Mouse (Mus musculus) embryonic fibroblast, embryonic 13.5 days (primary cell): ENCODE data around the gene Cbs. TPM values are rescaled to one million over a fixed set of nuclear protein-coding genes. Genes with fewer than 3 reads are reported as not detected.

Experiments
- H3K27ac ChIP-seq: 2 replicates; pipeline ENCODE4 v1.5.1; 2012; ENCODE audit warnings: low read length, control low read depth, inconsistent platforms; ENCODE audit not compliant: insufficient read depth
- H3K4me1 ChIP-seq: 2 replicates; pipeline ENCODE4 v1.6.1; 2011; ENCODE audit warnings: low read length; ENCODE audit not compliant: control insufficient read depth, insufficient read depth
- H3K4me3 ChIP-seq: 2 replicates; pipeline ENCODE4 v1.5.1; 2011; ENCODE audit warnings: mild to moderate bottlenecking, control low read depth, low read length; ENCODE audit not compliant: insufficient read depth
- CTCF ChIP-seq: IDR thresholded peaks from 2 replicates; pipeline ENCODE4 v1.5.1; 2011; ENCODE audit warnings: mild to moderate bottlenecking, control low read depth, low read length, moderate library complexity, borderline replicate concordance; ENCODE audit not compliant: insufficient read depth
- POLR2A ChIP-seq: IDR thresholded peaks from 2 replicates; pipeline ENCODE4 v1.6.1; 2011; ENCODE audit warnings: low read depth, mild to moderate bottlenecking, control low read depth, low read length, moderate library complexity
- polyA plus RNA-seq: library from polyadenylated mRNA; stranded (reverse); fragments of >200 nt; gene quantifications from 2 replicates; pipeline ENCODE4 v1.2.4, GENCODE M21; 2011; ENCODE audit warnings: low read depth; ENCODE audit not compliant: missing spikeins, insufficient read length

Cbs gene
- polyA plus RNA-seq, 1 experiment: 1.7 TPM

- Histone ChIP-seq H3K4me3 (no peak overlapping the region), H3K27ac (no peak overlapping the region), H3K4me1 (no peaks in the 10 kb centered on the region; the same call in 1 of the 2 replicates)
- TF ChIP-seq CTCF (no peak), POLR2A (no peak)
These were observed 15.1 kb upstream of the Cbs start for GRCm38 (mm10) chr17:31652152-31652551.

GRCm38 (mm10) chr17:31646199-31647002 is 9.4 kb upstream of the Cbs start:
- TF ChIP-seq CTCF (no peak), POLR2A (no peak)
- no peak overlapping the region for H3K4me3 ChIP-seq
- H3K4me1 ChIP-seq: no peaks in the 10 kb centered on the region
- H3K27ac ChIP-seq: no peak overlapping the region

GRCm38 (mm10) chr17:31642913-31643312 is 5.9 kb upstream of the Cbs start:
- Histone ChIP-seq H3K4me1 (no peaks in the 10 kb centered on the region), H3K4me3 (no peak overlapping the region), H3K27ac (no peak overlapping the region)
- TF ChIP-seq POLR2A: no peak
- TF ChIP-seq CTCF: no peak

- Histone ChIP-seq H3K27ac (no peak overlapping the region), H3K4me1 (no peaks in the 10 kb centered on the region), H3K4me3 (no peak overlapping the region)
- TF ChIP-seq POLR2A (no peak), CTCF (no peak)
These were observed 5.3 kb upstream of the Cbs start for GRCm38 (mm10) chr17:31642331-31642730.

- Histone ChIP-seq H3K4me3 (no peak overlapping the region), H3K4me1 (no peaks in the 10 kb centered on the region), H3K27ac (no peak overlapping the region)
- TF ChIP-seq CTCF: no peak
- TF ChIP-seq POLR2A: no peak
These were observed 2.6 kb upstream of the Cbs start for GRCm38 (mm10) chr17:31639651-31640050.

GRCm38 (mm10) chr17:31637866-31638570 is 980 bp upstream of the Cbs start:
- Histone ChIP-seq H3K4me3 (no peak overlapping the region), H3K27ac (no peak overlapping the region), H3K4me1 (no peaks in the 10 kb centered on the region)
- no peak for TF ChIP-seq CTCF

- TF ChIP-seq POLR2A: no peak
- TF ChIP-seq CTCF: no peak
- H3K4me3 ChIP-seq: peak overlapping the region; percentile 42
- no peaks in the 10 kb centered on the region for H3K4me1 ChIP-seq
- no peak overlapping the region for H3K27ac ChIP-seq
These were observed 629 bp downstream of the Cbs start for GRCm38 (mm10) chr17:31636277-31636941.

- no peak overlapping the region for H3K4me3 ChIP-seq
- TF ChIP-seq CTCF: no peak
- TF ChIP-seq POLR2A: no peak
- no peaks in the 10 kb centered on the region for H3K4me1 ChIP-seq
- no peak overlapping the region for H3K27ac ChIP-seq
These were observed 1.3 kb downstream of the Cbs start for GRCm38 (mm10) chr17:31635781-31636180.

- no peak for TF ChIP-seq CTCF
- TF ChIP-seq POLR2A: no peak
- no peak overlapping the region for H3K27ac ChIP-seq
- H3K4me3 ChIP-seq: no peak overlapping the region
- no peaks in the 10 kb centered on the region for H3K4me1 ChIP-seq
These were observed 2.1 kb downstream of the Cbs start for GRCm38 (mm10) chr17:31634896-31635295.

- Histone ChIP-seq H3K27ac (no peak overlapping the region), H3K4me3 (no peak overlapping the region), H3K4me1 (no peaks in the 10 kb centered on the region)
- TF ChIP-seq CTCF (no peak), POLR2A (no peak)
These were observed 4.0 kb downstream of the Cbs start for GRCm38 (mm10) chr17:31633007-31633406.
